Mouse (Mus musculus): ENCODE measurements around the gene Zbtb16.
A peak's percentile ranks its signal among the peaks of the same experiment; 100 is the strongest.

The Zbtb16 gene

DNA sequence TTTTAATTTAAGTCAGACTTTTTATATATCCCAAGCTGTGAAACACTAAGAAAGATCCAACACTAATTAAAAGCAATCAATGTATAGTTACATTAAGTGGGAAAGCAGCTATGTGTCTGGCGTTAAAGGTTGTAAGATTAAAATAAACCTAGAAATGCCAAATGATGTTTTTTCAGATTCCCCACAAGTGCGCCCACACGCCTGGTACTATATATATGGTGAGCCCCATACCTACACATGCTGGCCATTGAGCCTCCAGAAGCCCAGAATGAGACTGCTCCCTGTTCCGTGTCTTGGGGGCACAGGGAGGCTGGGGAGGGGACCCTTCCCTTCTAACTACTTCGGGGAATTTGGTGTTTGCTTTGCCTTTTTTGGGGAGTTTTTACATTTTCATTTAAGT, 34.7 kb downstream of the Zbtb16 start:
- DNase-seq, result no peak

DNA sequence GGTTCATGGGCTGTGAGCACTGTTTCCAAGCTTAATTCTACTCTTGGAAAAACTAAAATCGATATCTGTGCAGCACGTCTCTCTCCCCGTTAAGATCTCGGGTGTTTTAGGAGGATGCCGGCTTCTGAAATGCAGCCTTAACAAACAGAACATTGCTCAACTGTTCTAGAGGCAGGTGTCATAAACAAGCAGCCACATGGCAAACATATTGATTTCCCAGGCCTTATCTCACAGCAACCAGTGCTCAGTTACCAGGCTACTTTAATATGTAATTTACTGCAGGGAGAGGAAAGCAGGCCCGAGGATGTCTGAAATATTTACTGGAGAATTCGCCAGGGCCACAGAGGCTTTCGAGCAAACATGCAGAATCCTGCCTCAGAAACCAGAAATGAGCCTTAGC, 35.4 kb downstream of the Zbtb16 start:
- DNase-seq, result no peak

DNA sequence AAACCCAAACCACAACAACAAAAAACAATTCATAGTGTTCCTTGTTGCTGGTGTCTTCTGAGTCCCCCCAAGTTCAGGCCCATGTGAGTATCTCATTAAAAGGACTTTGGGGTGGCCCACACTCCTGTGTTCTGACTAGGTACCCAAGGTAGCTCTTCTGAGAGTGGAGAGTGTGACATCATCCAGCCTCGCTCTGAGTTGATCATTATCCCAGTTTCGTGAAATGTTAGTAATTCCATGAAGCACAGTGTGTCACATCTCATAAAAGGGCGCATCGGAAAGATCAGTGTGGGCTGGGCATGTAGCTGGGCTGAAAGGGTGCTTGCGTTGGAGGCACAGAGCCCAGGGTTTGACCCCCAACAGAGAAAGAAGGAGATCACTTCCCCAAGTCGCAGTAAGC, 38.0 kb downstream of the Zbtb16 start:
- no peak for DNase-seq

DNA sequence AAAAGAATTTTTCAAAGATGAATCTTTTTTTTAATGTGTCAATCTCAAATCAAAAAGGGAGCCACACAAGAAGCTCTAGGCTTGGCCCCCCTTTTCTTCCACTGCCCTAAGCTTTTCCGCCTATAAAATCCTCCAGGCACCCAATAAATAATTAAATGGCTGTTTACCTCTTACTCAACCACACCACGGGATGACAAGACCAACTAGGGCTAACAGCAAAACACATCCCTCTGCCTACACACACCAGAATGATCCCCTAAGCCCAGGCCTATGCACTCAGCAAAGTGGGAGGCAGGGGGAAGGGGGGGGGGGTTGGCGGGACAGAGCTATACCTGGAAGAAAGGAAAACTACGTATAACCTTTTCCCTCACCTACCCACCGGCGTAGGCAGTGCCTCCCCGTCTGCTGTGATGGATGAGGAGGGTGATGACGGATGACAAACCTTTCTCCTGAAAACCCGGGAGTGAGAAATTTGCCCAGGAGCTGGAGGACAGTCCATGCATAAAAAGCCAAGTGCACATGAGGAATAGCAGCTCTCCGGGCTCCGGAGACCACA, 39.7 kb downstream of the Zbtb16 start:
- DNase-seq, result no peak

GRCm38 (mm10) chr9:48795740-48796139, 40.3 kb downstream of the Zbtb16 start:
- no peak for DNase-seq

- no peak for DNase-seq
These were observed 40.9 kb downstream of the Zbtb16 start for GRCm38 (mm10) chr9:48795095-48795494.

GRCm38 (mm10) chr9:48794463-48794862, 41.6 kb downstream of the Zbtb16 start:
- DNase-seq, result no peak

- no peak for DNase-seq
These were observed 42.3 kb downstream of the Zbtb16 start for GRCm38 (mm10) chr9:48793638-48794188.

DNA sequence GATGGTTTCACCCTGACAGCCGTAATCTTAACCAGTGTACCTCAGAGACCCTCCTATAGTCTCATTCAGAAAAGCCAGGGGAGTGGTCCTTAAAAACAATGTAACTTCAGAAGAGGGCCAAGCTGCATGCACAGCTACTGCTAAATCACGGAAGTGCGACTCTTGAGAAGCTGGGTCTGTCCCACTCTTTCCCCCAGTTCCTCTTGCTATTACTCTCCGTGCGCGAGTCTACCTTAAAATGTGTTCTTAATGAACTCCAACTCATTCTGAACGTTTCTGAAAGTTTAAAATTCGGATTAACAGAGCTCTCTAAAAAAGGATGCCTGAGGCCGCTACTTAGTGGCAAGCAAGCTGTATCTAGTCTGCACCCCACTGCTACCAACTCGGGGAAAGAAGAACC, 45.4 kb downstream of the Zbtb16 start:
- DNase-seq, result no peak

DNA sequence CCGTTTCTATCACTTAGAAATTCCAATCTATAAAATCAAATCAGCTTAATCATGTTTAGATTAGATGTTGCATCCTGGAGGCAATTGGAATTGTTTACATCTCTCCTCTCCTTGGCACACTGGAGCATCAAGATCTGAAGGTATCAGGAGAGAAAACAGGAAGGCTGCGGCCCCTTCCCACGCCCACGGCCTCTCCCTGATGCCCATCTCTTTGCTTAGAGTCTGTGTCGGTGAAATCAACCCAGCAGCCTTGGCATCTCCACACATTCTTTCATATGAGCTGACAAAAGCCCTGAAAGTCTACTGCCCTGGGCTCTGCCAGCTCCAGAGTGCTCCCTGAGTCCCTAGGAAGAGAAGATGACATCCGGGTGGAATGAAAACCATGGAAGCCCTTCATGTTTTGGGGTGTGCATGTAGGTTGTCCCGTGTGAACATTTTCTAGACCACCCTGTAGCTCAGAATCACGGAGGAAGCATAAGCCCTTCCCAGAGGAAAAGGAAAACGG, 48.1 kb downstream of the Zbtb16 start:
- no peak for DNase-seq

DNA sequence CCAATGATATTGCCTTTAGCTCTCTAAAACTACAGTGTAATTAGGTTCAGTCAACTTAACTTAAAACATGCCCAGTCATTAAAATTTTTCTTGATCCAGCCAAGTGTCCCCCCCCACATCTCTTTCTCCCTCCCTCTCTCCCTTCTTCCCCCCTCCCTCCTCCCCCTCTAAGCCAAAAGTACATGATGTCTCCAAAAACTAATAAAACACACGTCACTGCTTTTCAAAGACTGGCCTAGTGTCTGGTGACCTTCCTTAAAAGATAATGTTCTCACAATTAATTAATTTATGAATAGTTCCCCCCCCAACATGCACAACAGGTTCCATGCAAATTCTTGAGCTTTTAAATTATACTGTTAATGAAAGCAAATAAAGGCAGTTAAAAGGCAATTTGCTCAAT, 48.7 kb downstream of the Zbtb16 start:
- DNase-seq, result no peak

DNA sequence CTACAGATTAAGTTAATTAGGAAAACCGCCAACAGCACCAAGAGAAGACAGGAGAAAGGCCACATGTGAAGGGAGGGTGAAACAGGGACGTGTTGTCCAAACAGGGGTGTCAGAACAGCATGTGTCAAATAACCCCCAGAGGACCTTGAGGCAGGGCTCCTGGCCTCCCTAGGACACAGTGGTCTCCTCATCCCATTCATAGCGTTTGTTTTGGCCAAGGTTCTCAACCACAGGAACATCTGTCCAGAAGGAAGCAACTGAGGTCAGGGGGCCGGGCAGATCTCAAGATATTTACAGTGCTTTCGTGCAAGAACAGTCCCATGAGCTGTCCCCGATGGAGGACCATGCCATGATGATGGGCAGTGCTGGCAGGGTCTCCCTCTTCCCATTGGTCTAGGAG, 49.2 kb downstream of the Zbtb16 start:
- DNase-seq, result peak; percentile 51 to 83

DNA sequence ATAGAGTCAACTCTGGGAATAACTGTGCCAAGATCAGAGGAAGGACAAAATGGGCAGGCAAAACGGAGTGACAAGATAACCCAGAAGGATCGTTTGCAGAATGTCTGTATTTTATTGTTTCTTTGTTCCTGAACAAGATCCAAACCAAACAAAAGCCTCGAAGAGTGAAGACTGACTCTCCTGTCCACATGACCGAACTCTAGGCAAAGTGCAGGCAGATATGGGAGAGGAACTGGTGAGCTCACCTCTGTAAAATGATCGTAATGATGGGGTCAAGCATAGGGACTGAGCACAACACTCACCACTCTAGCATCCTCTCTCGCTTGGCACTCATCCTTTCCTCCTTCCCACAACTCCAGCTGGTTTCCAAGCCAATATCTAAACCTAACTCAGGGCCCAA, 51.1 kb downstream of the Zbtb16 start:
- DNase-seq, result no peak

DNA sequence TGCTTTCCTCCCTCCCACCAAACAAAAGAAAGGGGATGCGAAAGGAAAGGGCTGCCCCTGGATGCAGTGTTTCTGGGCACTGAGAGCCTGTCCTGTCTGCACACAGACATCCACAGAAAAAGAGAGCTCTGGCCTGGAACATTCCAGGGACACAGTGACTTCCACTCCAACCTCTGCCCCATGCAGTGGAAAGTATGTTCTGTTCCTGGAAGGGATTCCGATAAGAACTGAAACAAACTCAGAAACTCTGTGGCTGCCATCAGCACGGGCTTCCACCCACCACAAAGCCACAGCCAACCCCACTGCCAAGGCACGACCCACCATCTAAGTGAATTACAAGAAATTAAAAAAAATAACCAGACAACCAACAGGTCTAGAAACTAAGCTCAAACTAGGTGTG, 52.7 kb downstream of the Zbtb16 start:
- peak in 1 of 2 experiments; percentile 46 for DNase-seq

DNA sequence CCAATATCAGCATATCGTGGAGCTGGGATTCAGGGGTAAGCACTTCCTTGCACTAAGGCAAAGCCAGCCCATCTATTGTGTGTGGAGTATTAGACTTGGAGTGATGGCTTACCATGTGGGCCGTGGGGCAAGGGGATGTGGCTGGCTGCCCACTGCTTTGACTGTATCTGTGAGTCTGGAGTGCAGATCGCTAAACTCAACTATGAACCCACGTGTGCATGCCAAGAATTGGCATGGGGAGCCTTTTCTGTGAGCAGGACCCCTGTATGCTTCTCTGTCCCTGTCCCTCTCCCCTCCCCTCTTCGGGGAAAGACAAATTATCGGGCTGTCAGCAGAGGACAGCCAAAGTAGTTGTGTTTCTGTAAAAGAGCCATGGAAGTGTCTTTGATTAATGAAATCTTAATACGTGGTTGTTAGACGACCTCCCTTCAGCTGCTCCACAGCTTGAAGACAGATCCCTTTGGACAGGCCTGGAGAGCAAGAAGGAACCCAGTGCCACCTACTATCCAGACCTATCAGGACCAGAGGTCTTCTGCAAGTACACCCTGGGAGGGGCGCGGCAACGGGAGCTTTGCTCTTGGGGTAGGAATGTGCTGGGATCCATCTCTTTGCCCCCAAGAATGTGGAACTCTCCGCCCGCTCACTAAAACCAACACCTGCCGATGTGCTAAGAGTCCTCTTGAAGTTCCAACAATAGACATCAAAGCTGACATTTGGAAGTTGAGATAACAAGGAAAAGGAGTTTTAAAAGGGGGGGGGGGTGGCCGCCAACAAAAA, 53.5 kb downstream of the Zbtb16 start:
- no peak for DNase-seq

GRCm38 (mm10) chr9:48776268-48776667, 59.8 kb downstream of the Zbtb16 start:
- peak in 1 of 2 experiments; percentile 20 for DNase-seq

GRCm38 (mm10) chr9:48775561-48775960, 60.5 kb downstream of the Zbtb16 start:
- no peak for DNase-seq

- DNase-seq, result no peak
These were observed 62.3 kb downstream of the Zbtb16 start for GRCm38 (mm10) chr9:48773710-48774109.

DNA sequence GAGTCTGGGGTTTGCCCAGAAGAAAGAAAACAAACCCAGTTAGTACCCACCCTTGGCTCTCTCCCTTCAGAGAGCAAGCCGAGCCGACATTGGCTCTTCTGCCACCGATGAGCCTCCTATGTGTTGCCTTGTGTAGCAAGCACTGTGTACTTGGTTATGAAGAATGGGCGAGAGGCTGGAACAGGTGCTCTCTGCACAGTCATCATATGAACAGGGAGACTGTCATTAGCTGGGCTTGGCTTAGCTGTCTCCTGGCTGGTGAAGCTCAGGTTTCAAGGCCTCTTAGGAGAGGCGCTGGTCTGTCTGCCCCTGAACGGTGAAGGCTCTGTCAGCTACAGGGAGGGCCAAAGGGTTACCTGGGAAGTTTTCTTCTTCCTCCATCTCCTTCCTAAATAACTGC, 62.9 kb downstream of the Zbtb16 start:
- no peak for DNase-seq

- no peak for DNase-seq
These were observed 64.5 kb downstream of the Zbtb16 start for GRCm38 (mm10) chr9:48771504-48771903.

DNA sequence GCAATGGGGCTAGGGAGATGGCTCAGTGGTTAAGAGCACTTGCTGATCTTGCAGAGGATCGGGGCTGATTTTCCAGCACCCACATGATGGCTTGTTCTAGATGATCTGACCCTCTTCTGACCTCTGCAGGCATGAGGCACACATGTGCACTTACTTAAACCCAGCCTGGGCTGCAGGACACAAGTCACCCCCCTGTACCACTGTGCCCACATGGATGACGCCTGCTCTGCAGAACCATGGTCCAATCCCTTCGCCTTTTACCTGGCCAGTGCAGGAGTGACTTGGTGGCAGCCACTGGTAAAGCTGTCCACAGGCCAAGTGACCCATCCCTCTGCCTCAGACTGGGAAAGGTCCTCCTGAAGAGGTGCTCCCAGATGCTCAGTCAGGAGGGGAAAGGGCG, 67.1 kb downstream of the Zbtb16 start:
- no peak for DNase-seq

GRCm38 (mm10) chr9:48767666-48768432, 68.2 kb downstream of the Zbtb16 start:
- DNase-seq, result no peak

- DNase-seq, result no peak
These were observed 70.1 kb downstream of the Zbtb16 start for GRCm38 (mm10) chr9:48765927-48766326.

DNA sequence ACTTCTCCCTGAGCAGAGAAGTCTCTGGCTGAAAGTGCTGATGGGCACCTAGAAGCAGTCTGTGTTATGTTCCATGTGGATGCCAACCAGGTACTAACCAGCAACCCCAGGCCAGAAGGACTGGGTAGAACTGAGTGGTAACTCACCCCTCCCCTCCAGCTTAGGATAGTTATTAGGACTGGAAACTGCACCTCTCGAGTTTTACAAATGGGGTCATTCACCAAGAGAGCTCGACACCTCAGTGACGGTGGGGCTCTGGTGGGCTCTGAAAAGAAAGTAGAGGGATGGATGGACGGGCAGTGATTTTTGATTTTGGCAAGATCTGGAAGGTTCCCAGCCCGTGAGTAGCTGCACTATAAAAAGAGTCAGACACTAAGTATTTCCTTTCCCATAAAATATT, 71.7 kb downstream of the Zbtb16 start:
- no peak for DNase-seq
